Mouse (Mus musculus) spleen, postnatal 14 days (tissue): Measurements from ENCODE around the gene Fntb.

Experiments
- DNase-seq, 2 experiments: peaks; one replicate each; pipeline ENCODE4 v3.0.0; 2021 to 2022; ENCODE audit warnings: low spot score in 2 of 2

Fntb gene

GRCm38 (mm10) chr12:76886826-76887225 lies 121.4 kb downstream of the Fntb start:
- no peak for DNase-seq

GRCm38 (mm10) chr12:76887941-76888340 lies 122.6 kb downstream of the Fntb start:
- no peak for DNase-seq

- DNase-seq, result no peak
Observed at GRCm38 (mm10) chr12:76889404-76890184, 124.2 kb downstream of the Fntb start.

GRCm38 (mm10) chr12:76891160-76891559 lies 125.8 kb downstream of the Fntb start:
- no peak for DNase-seq

- DNase-seq, result no peak
Observed at GRCm38 (mm10) chr12:76892910-76893695, 127.7 kb downstream of the Fntb start.

- DNase-seq, result no peak
Observed at GRCm38 (mm10) chr12:76894792-76895559, 129.6 kb downstream of the Fntb start.

- no peak for DNase-seq
Observed at GRCm38 (mm10) chr12:76895777-76896176, 130.4 kb downstream of the Fntb start.

GRCm38 (mm10) chr12:76896566-76896965 lies 131.2 kb downstream of the Fntb start:
- DNase-seq, result no peak

- no peak for DNase-seq
Observed at GRCm38 (mm10) chr12:76897006-76897405, 131.6 kb downstream of the Fntb start.

GRCm38 (mm10) chr12:76898141-76898540 lies 132.8 kb downstream of the Fntb start:
- no peak for DNase-seq

GRCm38 (mm10) chr12:76899261-76899975 lies 134.0 kb downstream of the Fntb start:
- DNase-seq, result no peak

GRCm38 (mm10) chr12:76901508-76902294 lies 136.3 kb downstream of the Fntb start:
- no peak for DNase-seq

- DNase-seq, result no peak
Observed at GRCm38 (mm10) chr12:76906278-76906677, 140.9 kb downstream of the Fntb start.

- peak; percentile 24 to 31 for DNase-seq
Observed at GRCm38 (mm10) chr12:76909218-76909617, 143.8 kb downstream of the Fntb start.

GRCm38 (mm10) chr12:76910258-76910940 lies 145.0 kb downstream of the Fntb start:
- DNase-seq, result peak; percentile 53 to 54

- no peak for DNase-seq
Observed at GRCm38 (mm10) chr12:76911171-76911726, 145.9 kb downstream of the Fntb start.

- DNase-seq, result no peak
Observed at GRCm38 (mm10) chr12:76912193-76912592, 146.8 kb downstream of the Fntb start.

- no peak for DNase-seq
Observed at GRCm38 (mm10) chr12:76916163-76916562, 150.8 kb downstream of the Fntb start.

GRCm38 (mm10) chr12:76918113-76918512 lies 152.7 kb downstream of the Fntb start:
- peak in 1 of 2 experiments; percentile 10 for DNase-seq

GRCm38 (mm10) chr12:76918855-76919254 lies 153.5 kb downstream of the Fntb start:
- DNase-seq, result no peak
